Mouse (Mus musculus): ENCODE measurements at regions not wholly inside any gene's neighbourhood (a gene's known extent, or its start where the extent isn't known, plus 50 kb on each side); places are given as distances from the start of the nearest gene placed in this dataset.

DNA sequence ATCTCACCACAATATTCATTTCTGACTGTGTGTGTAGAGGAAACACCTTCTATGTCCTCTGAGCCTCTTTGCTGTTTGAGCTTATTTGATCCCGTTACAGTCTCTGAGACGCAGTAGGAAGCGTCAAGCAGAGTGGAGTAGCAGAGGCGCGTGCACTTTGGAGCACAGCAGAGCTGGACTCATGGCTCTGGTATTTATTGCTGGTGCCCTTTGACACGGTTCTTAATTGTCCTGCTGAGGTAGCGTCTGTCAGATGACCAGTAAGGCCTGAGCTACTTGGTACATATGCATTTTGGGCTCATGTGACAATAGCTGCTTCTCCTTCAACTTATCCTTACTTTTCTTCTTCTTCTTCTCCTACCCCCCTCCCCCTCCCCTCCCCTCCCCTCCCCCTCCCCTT is 195.8 kb downstream of the Foxo1 start:
- TF ChIP-seq CTCF (IDR thresholded peaks at IDR 0.05; ENCODE audit: insufficient read depth, low read length) (no peak), POLR2A (IDR thresholded peaks at IDR 0.05; ENCODE audit: borderline replicate concordance, extremely low read depth, low read depth, low read length) (no peak)
